Mouse (Mus musculus) kidney, embryonic 16.5 days (tissue): ENCODE measurements around the gene Tmem270. TPM values are rescaled to one million over a fixed set of nuclear protein-coding genes. Genes with fewer than 3 reads are reported as not detected.

ENCODE experiments used
- ATAC-seq: fragments of 200-750 bp; cut with Nextera tagmentation; 2 replicates; pipeline ENCODE4 v1.8.0; 2017; ENCODE audit warnings: moderate TSS enrichment; ENCODE audit not compliant: low FRiP score, low TSS enrichment
- H3K27ac ChIP-seq: fragments of 300-500 bp; sonication (generic); 2 replicates; pipeline ENCODE4 v1.5.1; 2014; ENCODE audit warnings: low read length
- H3K27me3 ChIP-seq: fragments of 300-500 bp; sonication (generic); 2 replicates; pipeline ENCODE4 v1.6.1; 2014; ENCODE audit warnings: low read length, control low read depth, mixed read lengths; ENCODE audit not compliant: insufficient read depth
- H3K36me3 ChIP-seq: fragments of 300-500 bp; sonication (generic); 2 replicates; pipeline ENCODE4 v1.6.1; 2014; ENCODE audit warnings: low read length, control low read depth, mixed read lengths; ENCODE audit not compliant: insufficient read depth
- H3K4me1 ChIP-seq: fragments of 300-500 bp; sonication (generic); 2 replicates; pipeline ENCODE4 v1.6.1; 2014; ENCODE audit warnings: low read length, control low read depth, mixed read lengths; ENCODE audit not compliant: insufficient read depth
- H3K4me2 ChIP-seq: fragments of 300-500 bp; sonication (generic); replicated peaks from 2 replicates; pipeline ENCODE4 v1.6.1; 2014; ENCODE audit warnings: low read depth, low read length
- H3K4me3 ChIP-seq: fragments of 300-500 bp; sonication (generic); 2 replicates; pipeline ENCODE4 v1.5.1; 2014; ENCODE audit warnings: mild to moderate bottlenecking, low read length
- H3K9ac ChIP-seq: fragments of 300-500 bp; sonication (generic); replicated peaks from 2 replicates; pipeline ENCODE4 v1.6.1; 2014; ENCODE audit warnings: low read length
- H3K9me3 ChIP-seq: fragments of 300-500 bp; sonication (generic); 2 replicates; pipeline ENCODE4 v1.6.1; 2016; ENCODE audit warnings: low read length, control low read depth
- WGBS: fragments of 180-500 bp; shearing (Covaris S2); extraction: QIAGEN DNeasy Blood & Tissue Kit; methylation state at CpG from one replicate; pipeline ENCODE4 v1.1.7; 2014; 5-methylcytosine and 5-hydroxymethylcytosine counted together
- polyA plus RNA-seq: library from polyadenylated mRNA; unstranded; fragments of >200 nt; fragmentation: Nextera tagmentation; extraction: Ambion mirVana; gene quantifications from 2 replicates; pipeline ENCODE4 v1.2.1, GENCODE M21; 2015

Gene Tmem270
- polyA plus RNA-seq, 1 experiment from 2014 or later: not detected

DNA sequence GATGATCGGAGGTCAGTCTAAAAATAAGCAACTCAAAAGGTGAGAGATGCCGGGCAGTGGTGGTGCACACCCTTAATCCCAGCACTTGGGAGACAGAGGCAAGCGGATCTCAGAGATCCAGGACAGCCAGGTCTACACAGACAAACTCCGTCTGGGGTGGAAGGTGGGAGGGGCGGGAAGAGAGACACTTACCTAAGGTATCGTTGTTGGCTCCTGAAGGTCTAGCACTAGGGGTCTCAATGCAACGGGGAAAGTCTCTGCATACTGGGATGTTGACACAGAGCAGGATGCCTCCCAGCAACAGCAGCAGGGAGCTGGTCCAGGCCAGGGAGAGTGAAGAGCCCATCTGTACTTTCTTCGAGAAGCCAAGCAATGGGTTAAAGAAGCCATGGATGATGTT lies 8.0 kb upstream of the Tmem270 start:
- no peak overlapping the region for H3K27ac ChIP-seq
- H3K27me3 ChIP-seq: no peaks in the 10 kb centered on the region
- H3K4me3 ChIP-seq: no peak overlapping the region
- ATAC-seq: no peak
- no peaks in the 10 kb centered on the region for H3K36me3 ChIP-seq
- H3K4me2 ChIP-seq: no peak overlapping the region
- no peaks in the 10 kb centered on the region for H3K9me3 ChIP-seq
- WGBS: 81% methylated on average over 8 of the region's 8 CpGs
- H3K9ac ChIP-seq: no peak overlapping the region
- no peaks in the 10 kb centered on the region for H3K4me1 ChIP-seq

DNA sequence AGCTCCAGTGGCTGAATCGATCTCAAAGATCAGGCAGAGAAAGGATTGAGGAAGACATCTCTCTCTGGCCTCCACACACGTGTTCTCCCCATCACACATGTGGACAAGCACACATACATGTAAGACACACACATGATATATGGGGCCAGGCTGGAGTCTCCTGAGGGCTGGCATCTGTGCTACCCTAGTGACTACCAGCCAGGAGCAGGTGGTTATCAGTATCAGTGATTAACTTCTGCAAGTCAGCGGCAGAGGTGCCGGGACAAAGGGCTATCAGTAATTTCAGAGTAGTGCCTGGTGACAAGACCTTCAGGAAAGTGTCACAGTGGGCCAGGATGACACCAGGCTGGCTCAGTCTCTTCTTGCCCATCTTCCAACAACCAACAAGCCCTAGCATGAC lies 7.2 kb upstream of the Tmem270 start:
- Histone ChIP-seq H3K9me3 (no peaks in the 10 kb centered on the region), H3K4me2 (no peak overlapping the region), H3K4me3 (no peak overlapping the region), H3K9ac (no peak overlapping the region), H3K27ac (no peak overlapping the region), H3K4me1 (no peaks in the 10 kb centered on the region), H3K27me3 (no peaks in the 10 kb centered on the region), H3K36me3 (no peaks in the 10 kb centered on the region)
- 89% methylated on average over 4 of the region's 4 CpGs for WGBS
- ATAC-seq: no peak

DNA sequence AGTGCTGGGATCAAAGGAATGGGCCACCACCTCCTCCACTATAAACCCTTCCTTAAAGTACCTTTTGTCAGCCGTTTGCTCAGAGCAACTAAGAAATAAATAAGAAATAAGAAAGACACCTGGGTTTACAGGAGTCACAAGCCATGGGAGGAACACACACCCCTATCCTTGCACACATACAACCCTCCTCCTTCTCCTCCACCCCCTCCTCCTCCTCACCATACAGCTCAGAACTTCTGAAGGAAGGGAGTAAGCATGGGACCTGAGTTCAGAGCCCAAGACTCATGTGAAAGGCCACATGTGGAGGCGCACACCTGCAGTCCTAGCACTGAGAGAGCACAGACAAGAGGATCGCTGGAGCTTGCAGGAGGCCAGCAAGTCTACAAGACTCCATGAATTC lies 6.8 kb upstream of the Tmem270 start:
- 66% methylated on average over 3 of the region's 3 CpGs for WGBS
- ATAC-seq: no peak
- Histone ChIP-seq H3K27ac (no peak overlapping the region), H3K9ac (no peak overlapping the region), H3K4me2 (no peak overlapping the region), H3K4me1 (no peaks in the 10 kb centered on the region), H3K9me3 (no peaks in the 10 kb centered on the region), H3K4me3 (no peak overlapping the region), H3K27me3 (no peaks in the 10 kb centered on the region), H3K36me3 (no peaks in the 10 kb centered on the region)

DNA sequence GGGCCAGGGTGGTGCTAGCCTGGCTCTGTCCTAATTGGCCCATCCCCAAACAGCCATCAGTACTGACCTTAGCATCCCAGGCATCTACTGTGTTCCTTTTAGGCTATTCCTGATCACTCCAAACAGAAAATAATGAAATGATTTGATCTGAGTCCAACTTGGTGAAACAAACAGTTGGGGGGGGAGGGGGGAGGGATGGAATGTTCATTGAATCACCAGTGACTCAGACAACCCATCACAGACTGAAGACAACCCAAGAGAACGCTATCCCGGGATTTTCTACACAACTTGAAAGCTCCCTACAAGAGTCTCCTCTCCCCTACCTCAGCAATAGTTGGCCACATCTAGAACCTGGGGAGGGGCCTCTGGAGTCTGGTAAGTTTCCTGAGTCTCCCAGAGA lies 5.4 kb upstream of the Tmem270 start:
- H3K9ac ChIP-seq: no peak overlapping the region
- no peak overlapping the region for H3K27ac ChIP-seq
- no peak overlapping the region for H3K4me3 ChIP-seq
- 100% methylated on average over 2 of the region's 2 CpGs for WGBS
- 0 out of 2 replicates have a peak, but pooled peaks cover 3% of the 10 kb centered on the region for H3K4me1 ChIP-seq
- H3K27me3 ChIP-seq: no peaks in the 10 kb centered on the region
- no peak for ATAC-seq
- H3K9me3 ChIP-seq: no peaks in the 10 kb centered on the region
- no peaks in the 10 kb centered on the region for H3K36me3 ChIP-seq
- H3K4me2 ChIP-seq: no peak overlapping the region

DNA sequence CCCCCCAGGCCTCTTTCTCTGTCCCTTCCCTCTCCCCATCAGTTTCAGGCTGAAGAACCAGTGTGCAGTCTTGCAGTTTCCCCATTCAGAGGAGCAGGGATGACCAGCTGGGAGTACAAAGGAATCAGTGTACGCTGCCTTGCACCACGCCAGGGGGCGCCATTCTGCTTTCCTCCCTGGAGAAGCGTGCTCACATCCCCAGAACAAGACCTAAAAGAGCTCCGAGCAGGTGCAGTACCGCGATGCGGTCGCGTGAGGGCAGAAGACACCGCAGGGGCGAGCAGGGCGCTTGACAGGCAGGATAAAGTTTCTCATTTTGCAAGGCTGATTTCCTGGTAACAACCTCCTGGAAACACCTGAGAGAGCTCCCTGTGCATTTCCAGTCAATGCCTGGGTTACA lies 602 bp upstream of the Tmem270 start:
- no peak overlapping the region for H3K4me2 ChIP-seq
- WGBS: 2% methylated on average over 13 of the region's 13 CpGs
- H3K9me3 ChIP-seq: no peaks in the 10 kb centered on the region
- no peaks in the 10 kb centered on the region for H3K36me3 ChIP-seq
- H3K4me3 ChIP-seq: no peak overlapping the region
- no peak overlapping the region for H3K27ac ChIP-seq
- no peaks in the 10 kb centered on the region for H3K27me3 ChIP-seq
- 0 out of 2 replicates have a peak, but pooled peaks cover 3% of the 10 kb centered on the region for H3K4me1 ChIP-seq
- no peak overlapping the region for H3K9ac ChIP-seq
- peak; percentile 74 for ATAC-seq

DNA sequence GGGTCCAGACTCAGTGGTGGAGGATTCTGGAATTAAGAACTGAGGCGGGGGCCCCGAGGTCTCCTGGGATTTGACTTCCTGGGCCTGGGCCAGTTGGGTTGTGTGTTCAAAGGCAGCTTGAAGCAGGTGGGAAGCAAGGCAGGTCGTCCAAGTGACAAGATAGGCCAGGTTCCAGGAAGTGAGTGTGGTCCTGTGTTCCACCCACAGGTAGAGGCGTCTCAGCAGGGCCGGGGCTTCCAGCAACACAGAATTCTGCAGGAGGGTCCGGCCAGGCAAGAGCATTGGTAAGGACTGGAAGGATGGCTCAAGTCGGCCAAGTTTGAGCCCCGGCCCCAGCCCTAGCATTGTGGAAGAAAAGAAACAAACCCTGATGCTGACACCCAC lies 4.9 kb downstream of the Tmem270 start:
- Histone ChIP-seq H3K9ac (no peak overlapping the region), H3K27me3 (no peaks in the 10 kb centered on the region), H3K4me2 (no peak overlapping the region), H3K27ac (no peak overlapping the region), H3K9me3 (no peaks in the 10 kb centered on the region), H3K4me3 (no peak overlapping the region), H3K4me1 (no peaks in the 10 kb centered on the region), H3K36me3 (no peaks in the 10 kb centered on the region)
- no peak for ATAC-seq
- WGBS: 74% methylated on average over 8 of the region's 8 CpGs

DNA sequence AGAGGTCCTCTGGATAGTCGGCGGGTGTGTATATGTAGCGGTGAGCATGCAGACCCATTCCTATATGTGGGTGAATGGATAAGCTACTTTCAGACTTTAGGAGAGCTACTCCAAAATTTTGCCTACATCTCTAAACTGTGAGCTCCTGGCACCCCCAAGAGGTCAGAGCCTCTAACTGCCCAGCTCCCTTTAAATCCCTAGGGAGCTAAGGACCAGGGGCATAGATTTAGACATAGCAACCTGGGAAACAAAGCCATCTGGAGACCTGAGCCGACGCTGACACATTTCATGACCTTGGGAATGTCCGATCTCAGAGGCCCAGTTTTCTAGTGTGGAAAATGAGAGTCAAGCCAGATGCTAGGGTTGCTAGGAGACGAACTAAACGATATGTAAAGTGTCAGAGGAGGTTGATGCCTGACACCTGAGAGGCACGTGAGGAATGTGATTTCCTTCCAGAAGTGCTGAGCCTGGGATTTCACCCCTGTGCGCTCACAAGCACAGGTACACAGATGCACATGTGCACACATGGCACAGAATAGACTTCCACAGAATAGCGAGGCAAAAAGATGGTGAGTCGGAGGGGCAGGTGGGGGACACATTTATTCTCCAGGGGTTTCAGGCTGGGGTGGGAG lies 5.4 kb downstream of the Tmem270 start:
- ATAC-seq: peak; percentile 59; the same call in 1 of the 2 replicates
- no peak overlapping the region for H3K9ac ChIP-seq
- 45% methylated on average over 12 of the region's 12 CpGs for WGBS
- H3K27ac ChIP-seq: no peak overlapping the region
- H3K36me3 ChIP-seq: no peaks in the 10 kb centered on the region
- H3K4me2 ChIP-seq: no peak overlapping the region
- H3K9me3 ChIP-seq: no peaks in the 10 kb centered on the region
- H3K4me3 ChIP-seq: no peak overlapping the region
- H3K27me3 ChIP-seq: no peaks in the 10 kb centered on the region
- H3K4me1 ChIP-seq: no peaks in the 10 kb centered on the region

DNA sequence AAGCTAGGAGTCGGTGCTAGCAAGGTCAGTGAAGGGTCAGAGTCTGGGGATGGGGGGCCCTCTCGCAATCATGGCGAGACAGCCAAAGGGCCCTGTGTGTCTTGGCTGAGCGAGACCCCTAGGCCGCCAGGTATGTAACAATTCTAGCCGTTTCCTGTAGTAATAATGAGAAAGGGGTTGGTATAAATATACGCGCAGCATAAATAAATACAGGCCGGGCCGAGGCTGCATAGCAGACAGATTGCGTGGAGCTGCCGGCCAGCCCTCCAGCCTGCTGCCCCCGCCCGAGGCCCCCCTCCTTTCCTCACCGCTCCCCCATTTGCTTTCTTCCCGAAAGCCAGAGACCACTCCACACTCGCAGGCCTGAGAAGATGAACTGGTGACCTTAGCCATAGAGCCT lies 8.9 kb downstream of the Tmem270 start:
- Histone ChIP-seq H3K4me3 (no peak overlapping the region), H3K36me3 (no peaks in the 10 kb centered on the region), H3K9ac (no peak overlapping the region), H3K9me3 (no peaks in the 10 kb centered on the region), H3K27me3 (no peaks in the 10 kb centered on the region), H3K27ac (no peak overlapping the region), H3K4me1 (no peaks in the 10 kb centered on the region), H3K4me2 (no peak overlapping the region)
- no peak for ATAC-seq
- 60% methylated on average over 17 of the region's 17 CpGs for WGBS

DNA sequence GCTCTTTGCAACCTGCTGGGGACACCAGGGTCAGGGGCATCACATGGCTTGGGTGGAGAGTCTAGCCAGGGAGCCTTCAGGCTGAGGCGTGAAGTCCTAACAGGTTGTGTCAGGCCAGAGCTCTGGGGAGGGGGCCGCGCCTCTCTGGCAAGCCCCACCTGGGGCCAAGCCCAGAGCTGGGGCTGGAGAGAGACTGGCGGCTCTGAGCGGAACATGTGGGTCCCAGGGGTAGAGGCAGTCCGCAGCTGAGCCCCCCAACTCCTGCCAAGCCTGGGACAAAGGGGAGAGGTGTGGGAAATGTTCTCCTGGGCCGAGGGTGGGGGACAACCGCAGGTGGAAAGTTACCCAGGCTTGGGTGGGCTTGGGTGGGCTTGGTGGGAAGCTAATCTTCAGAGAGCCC lies 9.6 kb downstream of the Tmem270 start:
- Histone ChIP-seq H3K36me3 (no peaks in the 10 kb centered on the region), H3K9ac (no peak overlapping the region), H3K4me3 (no peak overlapping the region), H3K27me3 (no peaks in the 10 kb centered on the region), H3K9me3 (no peaks in the 10 kb centered on the region), H3K4me2 (no peak overlapping the region), H3K4me1 (no peaks in the 10 kb centered on the region), H3K27ac (no peak overlapping the region)
- WGBS: 91% methylated on average over 8 of the region's 8 CpGs
- ATAC-seq: no peak

DNA sequence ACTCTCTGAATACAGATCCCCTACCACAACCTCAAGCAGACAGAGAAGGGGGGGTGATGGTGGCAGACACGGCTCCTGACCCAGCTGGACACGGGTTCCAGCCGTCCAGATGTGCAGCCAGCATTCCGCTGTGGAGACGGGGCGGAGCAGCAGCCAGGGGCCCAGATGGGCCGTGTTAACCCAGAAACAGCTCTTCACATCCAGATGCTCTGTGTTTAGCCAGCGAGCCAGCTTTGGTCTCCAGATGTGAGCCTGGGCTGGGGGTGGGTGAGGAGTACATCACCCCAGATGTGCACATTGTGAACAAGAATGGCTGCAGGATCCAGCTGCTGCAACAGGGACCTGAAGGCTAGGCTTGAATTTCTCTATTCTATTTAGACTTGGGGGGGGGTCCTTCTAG lies 11.2 kb downstream of the Tmem270 start:
- no peaks in the 10 kb centered on the region for H3K4me1 ChIP-seq
- no peak overlapping the region for H3K4me3 ChIP-seq
- H3K9me3 ChIP-seq: no peaks in the 10 kb centered on the region
- ATAC-seq: 0 out of 2 replicates have a peak, but pooled peaks have one; percentile 30
- H3K4me2 ChIP-seq: no peak overlapping the region
- no peak overlapping the region for H3K27ac ChIP-seq
- WGBS: 51% methylated on average over 8 of the region's 8 CpGs
- no peak overlapping the region for H3K9ac ChIP-seq
- no peaks in the 10 kb centered on the region for H3K27me3 ChIP-seq
- H3K36me3 ChIP-seq: no peaks in the 10 kb centered on the region
